Mouse (Mus musculus) leukemia stem cell, adult 10-12 weeks (primary cell): ENCODE results near the gene Defb5. TPM values are rescaled to one million over a fixed set of nuclear protein-coding genes. Genes with fewer than 3 reads are reported as not detected.

Source experiments
- polyA plus RNA-seq: library from polyadenylated mRNA; stranded (reverse); fragments of >175 nt; gene quantifications from 2 replicates; pipeline ENCODE4 v1.2.3, GENCODE M21; 2012; ENCODE audit warnings: low replicate concordance

Defb5 gene
- not detected in 2 replicates for polyA plus RNA-seq

DNA sequence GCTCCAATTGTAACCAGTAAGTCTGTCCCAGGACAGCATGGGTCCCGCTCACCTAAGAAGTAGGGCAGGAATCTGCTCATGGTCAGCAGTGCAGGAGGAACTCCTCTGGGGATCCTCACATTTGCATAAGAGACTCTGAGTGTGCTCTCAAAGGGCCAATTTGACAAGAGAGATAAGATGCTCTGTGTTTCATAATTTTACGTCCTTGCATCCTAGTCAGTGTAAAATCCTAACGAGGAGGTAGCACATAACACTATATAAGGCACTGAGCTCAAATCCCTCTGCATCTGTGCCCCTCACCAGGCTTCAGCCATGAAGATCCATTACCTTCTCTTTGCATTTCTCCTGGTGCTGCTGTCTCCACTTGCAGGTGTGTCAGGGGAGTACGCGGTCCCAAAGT lies at the start of gene Defb5:
Gene Defb5 (plus strand): TSS at position 301 of the 400 bp plus-strand sequence.

DNA sequence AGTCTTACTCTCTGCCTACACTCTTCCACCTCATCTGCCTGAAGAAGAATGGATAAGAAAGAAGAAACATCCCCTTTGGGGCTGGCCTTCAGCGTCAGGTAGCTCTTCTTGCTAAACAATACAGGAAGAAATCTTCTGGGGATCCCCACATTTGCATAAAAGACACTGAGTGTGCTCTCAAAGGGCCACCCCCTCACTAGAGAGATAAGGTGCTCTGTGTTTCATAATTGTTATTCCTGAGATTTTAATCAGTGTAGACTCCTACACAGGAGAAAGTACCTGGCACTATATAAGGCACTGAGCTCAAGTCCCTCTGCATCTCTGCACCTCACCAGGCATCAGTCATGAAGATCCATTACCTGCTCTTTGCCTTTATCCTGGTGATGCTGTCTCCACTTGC lies 22.2 kb upstream of the Defb5 start, which contains the start of gene Defb6:
Gene Defb6 (plus strand): TSS at position 318 of the 400 bp plus-strand sequence.

DNA sequence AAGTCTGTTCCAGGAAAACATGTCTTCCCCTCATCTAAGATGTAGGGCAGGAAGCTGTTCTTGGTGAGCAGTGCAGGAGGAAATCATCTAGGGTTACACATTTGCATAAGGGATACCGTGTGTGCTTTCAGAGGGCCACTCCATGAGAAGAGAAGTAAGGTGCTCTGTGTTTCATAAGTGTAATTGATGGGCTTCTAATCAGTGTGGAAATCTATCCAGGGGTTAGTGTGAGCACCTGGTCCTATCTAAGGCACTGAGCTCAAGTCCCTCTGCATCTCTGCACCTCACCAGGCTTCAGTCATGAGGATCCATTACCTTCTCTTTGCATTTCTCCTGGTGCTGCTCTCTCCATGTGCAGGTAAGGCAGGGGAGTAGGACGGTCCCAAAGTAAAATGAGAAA lies 7.8 kb upstream of the Defb5 start, which contains the start of gene Defb46:
Gene Defb46 (plus strand): TSS at position 301 of the 400 bp plus-strand sequence.

DNA sequence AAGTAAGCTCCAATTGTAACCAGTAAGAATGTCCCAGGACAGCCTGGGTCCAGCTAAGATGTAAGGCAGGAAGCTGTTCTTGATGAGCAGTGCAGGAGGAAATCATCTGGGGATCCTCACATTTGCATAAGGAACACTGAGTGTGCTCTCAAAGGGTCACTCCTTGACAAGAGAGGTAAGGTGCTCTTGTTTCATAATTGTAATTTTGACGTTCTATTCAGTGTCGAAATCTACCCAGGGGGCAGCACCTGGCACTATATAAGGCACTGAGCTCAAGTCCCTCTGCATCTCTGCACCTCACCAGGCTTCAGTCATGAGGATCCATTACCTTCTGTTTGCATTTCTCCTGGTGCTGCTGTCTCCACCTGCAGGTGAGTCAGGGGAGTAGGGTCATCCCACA lies 45.7 kb downstream of the Defb5 start, which contains the start of gene Defb3:
Gene Defb3 (plus strand): TSS at position 301 of the 400 bp plus-strand sequence.

Other genes with a start within 250 kb of the Defb5 start
- not detected in 2 replicates for gene Defb38, start 221.0 kb upstream of the Defb5 start, polyA plus RNA-seq
- gene Defb39, start 182.8 kb upstream of the Defb5 start, polyA plus RNA-seq, result not detected in 2 replicates
- not detected in 2 replicates for gene Defb12, start 132.7 kb upstream of the Defb5 start, polyA plus RNA-seq
- not detected in 2 replicates for gene Defb34, start 123.8 kb upstream of the Defb5 start, polyA plus RNA-seq
- not detected in 2 replicates for gene Gm45826, start 106.8 kb upstream of the Defb5 start, polyA plus RNA-seq
- not detected in 2 replicates for gene Defb14, start 53.2 kb upstream of the Defb5 start, polyA plus RNA-seq
- not detected in 2 replicates for gene Defb4, start 48.9 kb upstream of the Defb5 start, polyA plus RNA-seq
- gene Defb6, start 22.1 kb upstream of the Defb5 start, polyA plus RNA-seq, result not detected in 2 replicates
- not detected in 2 replicates for gene Defb46, start 7.7 kb upstream of the Defb5 start, polyA plus RNA-seq
- not detected in 2 replicates for gene Defb3, start 45.8 kb downstream of the Defb5 start, polyA plus RNA-seq
- not detected in 2 replicates for gene Defb8, start 200.0 kb downstream of the Defb5 start, polyA plus RNA-seq
- gene Defb7, start 247.5 kb downstream of the Defb5 start, polyA plus RNA-seq, result not detected in 2 replicates